Comparison of ENCODE assay signal across 10 mouse cellular contexts in the genomic region with DNA sequence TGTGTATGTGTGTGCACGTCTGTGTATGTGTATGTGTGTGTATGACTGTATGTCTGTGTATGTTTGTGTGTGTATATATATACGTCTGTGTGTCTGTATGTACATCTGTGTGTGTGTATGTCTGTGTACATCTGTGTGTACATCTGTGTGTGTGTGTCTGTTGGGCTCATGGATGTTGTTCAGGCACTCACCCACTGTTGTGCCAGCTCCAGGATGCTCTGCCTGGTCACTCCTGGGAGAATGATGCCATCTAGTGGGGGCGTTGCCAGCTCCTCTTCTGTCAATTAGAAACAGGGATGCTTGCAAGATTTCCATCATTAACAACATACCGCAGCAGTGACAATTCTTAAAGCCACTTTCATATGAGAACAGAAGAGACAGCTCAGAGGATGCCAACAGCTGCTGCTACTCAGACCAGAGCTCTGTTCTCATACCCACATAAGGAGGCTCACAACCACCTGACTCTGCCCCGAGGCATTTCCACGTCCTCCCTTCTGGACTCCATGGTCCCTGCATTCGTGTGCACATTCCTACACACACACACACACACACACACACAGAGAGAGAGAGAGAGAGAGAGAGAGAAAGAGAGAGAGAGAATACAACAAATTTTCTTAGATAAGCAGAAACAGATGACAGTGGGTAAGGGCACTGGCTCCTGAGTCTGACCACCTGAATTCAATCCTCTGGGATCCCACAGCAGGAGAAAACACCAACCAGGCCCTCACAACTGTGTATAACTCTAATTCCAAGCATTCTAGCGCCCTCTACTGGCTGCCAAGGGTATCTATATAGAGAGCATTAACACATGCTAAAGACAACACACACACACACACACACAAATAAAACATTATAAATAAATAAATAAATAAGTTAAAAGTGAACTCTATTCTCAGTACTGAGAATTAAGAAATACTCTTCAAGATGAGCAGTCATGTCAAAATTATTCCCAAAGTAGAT.
A peak's percentile ranks its signal among the peaks of the same experiment; 100 is the strongest.
DNase-seq lines count a peak whose midpoint lies in the region; TF ChIP-seq lines count a peak whose summit lies in the region.
"Had no signal": no experiment of that assay in that cellular context is flagged by ENCODE, and none has a peak within 500 bp of the region (broad histone marks: within the 10 kb centered on the region; RNA-seq: fewer than 3 reads in every experiment).

No protein-coding gene starts in this region.

- no peak overlapping the region for H3K9ac ChIP-seq in heart, adult 2 months (ENCODE audit: low read depth, low read length)
- H3K9ac ChIP-seq: hindbrain, embryonic 15.5 days had no signal

- H3K4me1 ChIP-seq in heart, adult 2 months (ENCODE audit: control insufficient read depth, insufficient read depth, low read length), result no peaks in the 10 kb centered on the region
- H3K4me1 ChIP-seq in thymus, adult 2 months (replicated peaks; ENCODE audit: control insufficient read depth, insufficient read depth, low read length), result no peaks in the 10 kb centered on the region
- no peaks in the 10 kb centered on the region for H3K4me1 ChIP-seq in cortical plate, adult 2 months (ENCODE audit: control insufficient read depth, insufficient read depth, low read length)
- no peaks in the 10 kb centered on the region for H3K4me1 ChIP-seq in limb, embryonic 10.5 days
- H3K4me1 ChIP-seq: hindbrain, embryonic 15.5 days had no signal

- no peaks in the 10 kb centered on the region for H3K27me3 ChIP-seq in heart, adult 2 months (ENCODE audit: control insufficient read depth, insufficient read depth, low read length)
- no peaks in the 10 kb centered on the region for H3K27me3 ChIP-seq in thymus, adult 2 months (ENCODE audit: control insufficient read depth, insufficient read depth, low read length)
- H3K27me3 ChIP-seq in limb, embryonic 10.5 days (ENCODE audit: low read depth, poor library complexity, severe bottlenecking), result no peaks in the 10 kb centered on the region
- H3K27me3 ChIP-seq: hindbrain, embryonic 15.5 days had no signal

- H3K4me3 ChIP-seq in heart, adult 2 months, result no peak overlapping the region
- H3K4me3 ChIP-seq in thymus, adult 2 months (ENCODE audit: control insufficient read depth, insufficient read depth, low read length), result no peak overlapping the region
- H3K4me3 ChIP-seq in cortical plate, adult 2 months (ENCODE audit: insufficient read depth, low read length), result no peak overlapping the region
- no peak overlapping the region for H3K4me3 ChIP-seq in limb, embryonic 10.5 days
- H3K4me3 ChIP-seq: hindbrain, embryonic 15.5 days had no signal

- TF ChIP-seq EP300 in heart, adult 2 months (IDR thresholded peaks at IDR 0.05; ENCODE audit: insufficient read depth, low read depth, low read length), result no peak

- no peaks in the 10 kb centered on the region for H3K36me3 ChIP-seq in heart, adult 2 months (ENCODE audit: control insufficient read depth, insufficient read depth, low read length)
- H3K36me3 ChIP-seq in thymus, adult 2 months (ENCODE audit: control insufficient read depth, insufficient read depth, low read length), result no peaks in the 10 kb centered on the region
- H3K36me3 ChIP-seq in limb, embryonic 10.5 days, result peaks cover 51% of the 10 kb centered on the region

- WGBS in heart, adult 2 months, result 73% methylated on average over 8 of the region's 8 CpGs
- WGBS in thymus, adult 2 months, result 79% methylated on average over 8 of the region's 8 CpGs
- WGBS in limb, embryonic 10.5 days, result 78% methylated on average over 8 of the region's 8 CpGs

- TF ChIP-seq POLR2A in heart, adult 2 months (IDR thresholded peaks at IDR 0.05; ENCODE audit: insufficient read depth, low read depth, low read length), result no peak
- TF ChIP-seq POLR2A in thymus, adult 2 months (IDR thresholded peaks at IDR 0.05; ENCODE audit: control insufficient read depth, extremely low read depth, insufficient read depth, low read length, poor library complexity), result no peak
- TF ChIP-seq POLR2A in cortical plate, adult 2 months (IDR thresholded peaks at IDR 0.05; ENCODE audit: extremely low read depth, insufficient read depth, low read length), result no peak

- intact Hi-C loops in heart, adult 2 months (cut with DNase I), result no loop called here
- intact Hi-C loops in heart, postnatal 25 days (cut with DNase I), result no loop called here

- H3K27ac ChIP-seq in heart, adult 2 months, result no peak overlapping the region
- H3K27ac ChIP-seq in thymus, adult 2 months (ENCODE audit: control insufficient read depth, insufficient read depth, low read length), result no peak overlapping the region
- no peak overlapping the region for H3K27ac ChIP-seq in cortical plate, adult 2 months (ENCODE audit: insufficient read depth, low read length)
- H3K27ac ChIP-seq in limb, embryonic 10.5 days, result no peak overlapping the region
- H3K27ac ChIP-seq: hindbrain, embryonic 15.5 days; macrophage had no signal

- H3K9me3 ChIP-seq in limb, embryonic 10.5 days (replicated peaks), result no peaks in the 10 kb centered on the region
- H3K9me3 ChIP-seq: hindbrain, embryonic 15.5 days had no signal

- peak; percentile 50 for TF ChIP-seq CTCF in heart, adult 2 months (IDR thresholded peaks at IDR 0.05)
- no peak for TF ChIP-seq CTCF in thymus, adult 2 months (IDR thresholded peaks at IDR 0.05; ENCODE audit: borderline replicate concordance, control insufficient read depth, extremely low read depth, insufficient read depth, low read length, poor library complexity)
- peak; percentile 31 for TF ChIP-seq CTCF in cortical plate, adult 2 months (IDR thresholded peaks at IDR 0.05; ENCODE audit: extremely low read depth, insufficient read depth, low read length)

- no peaks in the 10 kb centered on the region for H3K79me2 ChIP-seq in heart, adult 2 months (replicated peaks; ENCODE audit: control insufficient read depth, insufficient read depth, low read length)

- DNase-seq in heart, adult 2 months, result no peak
- no peak for DNase-seq in heart, postnatal 25 days (ENCODE audit: low spot score)
- peak; percentile 41 for DNase-seq in thymus, adult 2 months
- no peak for DNase-seq in thymus, adult 18-20 months
- peak; percentile 47 for DNase-seq in limb, embryonic 10.5 days (ENCODE audit: low spot score)
- DNase-seq in right cerebral cortex, postnatal 14 days, result peak; percentile 45
- DNase-seq in yolk sac, embryonic 10.5 days (ENCODE audit: low spot score), result no peak

Comparison
In these comparisons a context has a peak if more than half of its experiments do, and no peak if none do; other contexts are left out.
1. DNase-seq: peak in thymus, adult 2 months (single experiment), limb, embryonic 10.5 days (single experiment) and right cerebral cortex, postnatal 14 days (single experiment); none in heart, adult 2 months (0 of 2), heart, postnatal 25 days (single experiment), thymus, adult 18-20 months (0 of 2) and yolk sac, embryonic 10.5 days (single experiment).